Mouse (Mus musculus) large intestine, adult 2 months (tissue): ENCODE results near the gene Ch25h. TPM values are rescaled to one million over a fixed set of nuclear protein-coding genes. Genes with fewer than 3 reads are reported as not detected.

Experiments
- DNase-seq: peaks from one replicate; pipeline ENCODE4 v3.0.0-alpha.2; 2012; ENCODE audit warnings: low read depth, low spot score
- WGBS: fragments of 180-500 bp; shearing (Covaris S2); methylation state at CpG from one replicate; pipeline ENCODE4 v1.1.7; 2018; 5-methylcytosine and 5-hydroxymethylcytosine counted together
- polyA plus RNA-seq: library from polyadenylated mRNA; depleted of rRNA; stranded (reverse); fragments of >200 nt; gene quantifications from 2 replicates; pipeline ENCODE4 v1.2.3, GENCODE M21; 2012; rRNA removed

Gene Ch25h
- 4.1 and 4.6 TPM in 2 replicates for polyA plus RNA-seq

DNA sequence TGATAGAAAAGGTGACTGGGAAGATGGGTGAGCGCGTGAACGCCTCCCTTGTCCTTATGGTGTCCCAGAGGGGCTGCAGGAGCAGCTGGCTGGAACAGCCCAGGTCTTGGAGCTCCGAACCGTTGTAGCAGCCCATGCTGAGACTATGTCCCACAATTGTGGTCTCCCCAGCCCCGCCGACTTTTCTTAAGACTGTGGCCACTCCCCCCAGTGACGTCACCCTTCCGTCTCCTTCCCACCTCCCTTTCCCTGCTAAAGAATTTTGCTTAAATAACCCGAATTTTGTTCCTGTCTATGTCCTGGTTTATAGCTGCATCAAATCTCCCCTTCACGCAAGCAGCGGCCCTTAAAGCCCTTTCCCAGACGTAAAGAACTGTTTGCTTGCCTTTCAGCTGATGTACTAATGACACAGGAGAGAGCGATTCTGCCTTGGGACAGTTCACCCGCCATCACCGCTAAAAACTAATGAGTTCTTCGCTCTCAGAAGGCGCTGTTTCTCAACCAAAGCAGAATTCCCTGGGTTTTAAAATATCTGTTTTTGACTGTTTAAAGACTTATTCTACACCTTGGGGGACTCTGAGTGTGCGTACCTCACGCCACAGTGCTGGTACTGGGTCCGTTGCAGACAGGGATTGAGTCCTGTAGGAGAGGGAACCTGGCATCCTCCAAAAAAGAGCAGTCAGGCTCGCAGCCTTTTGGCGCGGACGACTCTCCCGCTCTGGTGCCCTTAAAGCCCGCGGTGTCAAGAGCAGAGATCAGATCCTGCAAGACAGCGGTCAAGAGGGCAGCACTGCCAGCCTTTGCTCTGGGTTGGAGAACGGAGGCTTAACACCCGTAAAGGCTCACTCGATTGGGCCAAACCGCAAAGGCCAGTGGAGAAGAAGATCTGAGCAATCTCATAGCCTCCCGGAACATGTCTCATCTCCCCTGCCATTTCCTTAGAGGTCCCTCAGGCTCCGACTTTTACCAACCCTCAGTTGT lies at the start of gene Ch25h:
Ch25h (minus strand) TSS at position 174 of the 981 bp plus-strand sequence.
- WGBS: 4% methylated on average over 35 of the region's 35 CpGs
- no peak for DNase-seq

- no peak for DNase-seq
- 65% methylated on average over 9 of the region's 9 CpGs for WGBS
These were observed 49.7 kb upstream of the Ch25h start for GRCm38 (mm10) chr19:34524646-34525045.

GRCm38 (mm10) chr19:34523106-34523725 lies 48.3 kb upstream of the Ch25h start:
- WGBS: 88% methylated on average over 12 of the region's 12 CpGs
- no peak for DNase-seq

- WGBS: 91% methylated on average over 1 of the region's 1 CpGs
- DNase-seq: no peak
These were observed 47.0 kb upstream of the Ch25h start for GRCm38 (mm10) chr19:34521978-34522377.

DNA sequence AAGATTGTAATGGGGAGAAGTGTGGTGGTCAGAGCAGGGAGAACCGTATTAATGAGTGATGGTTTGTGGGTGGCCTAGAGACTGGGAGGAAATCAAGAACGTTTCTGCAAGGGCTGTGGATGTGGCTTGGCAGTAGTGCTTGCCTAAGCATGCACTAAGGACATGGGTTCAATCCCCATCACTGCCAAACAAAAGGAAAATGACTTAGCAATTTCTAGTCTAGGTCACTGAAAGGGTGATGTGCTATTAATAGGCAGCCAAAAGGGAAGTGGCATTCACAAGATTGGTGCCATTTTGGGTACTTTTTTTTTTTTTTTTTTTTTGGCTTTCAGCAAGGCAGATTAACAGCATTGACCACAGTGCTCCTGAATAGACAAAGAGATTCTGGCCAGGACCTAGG lies 46.4 kb upstream of the Ch25h start:
- no peak for DNase-seq
- WGBS: 78% methylated on average over 2 of the region's 2 CpGs

DNA sequence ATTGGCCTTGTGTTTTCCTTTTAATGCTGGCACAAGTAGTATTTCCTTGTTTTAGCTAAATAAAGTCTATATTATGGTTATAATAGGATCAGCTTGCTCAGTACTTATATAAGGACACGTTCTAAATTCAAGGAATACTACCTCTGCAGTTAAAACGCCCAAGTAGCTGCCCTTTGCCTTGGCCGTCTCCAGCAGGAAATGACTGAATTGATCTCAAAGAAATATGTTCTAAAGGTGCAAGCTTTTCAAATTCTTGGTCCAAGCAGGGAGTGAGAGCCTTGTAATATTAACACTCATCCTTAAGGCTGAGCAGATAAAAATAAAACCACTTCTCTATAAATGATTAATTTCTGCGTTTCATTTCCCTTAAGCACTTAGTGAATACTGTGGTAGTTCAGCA lies 45.1 kb upstream of the Ch25h start:
- WGBS: 52% methylated on average over 4 of the region's 4 CpGs
- DNase-seq: no peak

- DNase-seq: peak; percentile 60
- WGBS: 40% methylated on average over 3 of the region's 3 CpGs
These were observed 44.7 kb upstream of the Ch25h start for GRCm38 (mm10) chr19:34519646-34520045.

- no peak for DNase-seq
- 69% methylated on average over 3 of the region's 3 CpGs for WGBS
These were observed 43.8 kb upstream of the Ch25h start for GRCm38 (mm10) chr19:34518786-34519185.

DNA sequence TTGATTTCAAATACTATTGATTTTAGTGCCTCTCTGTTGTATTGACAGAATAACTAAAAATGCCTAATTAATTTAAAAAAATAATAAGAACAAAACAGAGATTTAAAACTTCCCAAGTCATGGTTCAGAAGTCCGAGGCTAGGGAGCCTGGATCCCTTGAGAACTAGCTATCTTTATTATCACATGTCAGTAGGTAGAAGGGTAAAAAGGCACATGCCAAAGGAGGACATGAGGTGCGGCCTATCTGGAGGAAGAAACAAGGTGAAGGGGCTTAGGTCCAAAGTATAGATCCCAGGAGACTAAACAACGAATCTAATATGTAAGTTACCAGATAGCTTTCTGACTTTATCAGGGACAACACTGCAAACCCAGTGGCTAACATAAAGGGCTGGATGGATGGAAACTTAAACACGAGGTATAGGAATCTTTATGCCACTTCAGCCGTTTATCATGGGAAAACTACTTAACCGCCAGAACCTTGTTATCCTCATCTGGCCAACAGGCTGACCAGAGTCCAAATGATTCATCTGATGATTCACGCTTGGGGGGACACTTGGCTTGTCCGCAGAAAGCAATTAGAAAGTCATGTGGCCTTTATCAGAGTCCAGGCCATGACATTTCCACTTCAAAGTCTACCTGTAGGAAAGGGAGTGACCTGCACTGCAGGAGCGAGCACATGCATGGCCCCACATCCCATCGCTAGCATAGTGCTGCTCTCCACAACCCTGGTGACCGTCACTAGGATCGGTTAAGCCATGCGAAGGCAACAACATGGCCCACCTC lies 43.0 kb upstream of the Ch25h start:
- no peak for DNase-seq
- 71% methylated on average over 13 of the region's 13 CpGs for WGBS

DNA sequence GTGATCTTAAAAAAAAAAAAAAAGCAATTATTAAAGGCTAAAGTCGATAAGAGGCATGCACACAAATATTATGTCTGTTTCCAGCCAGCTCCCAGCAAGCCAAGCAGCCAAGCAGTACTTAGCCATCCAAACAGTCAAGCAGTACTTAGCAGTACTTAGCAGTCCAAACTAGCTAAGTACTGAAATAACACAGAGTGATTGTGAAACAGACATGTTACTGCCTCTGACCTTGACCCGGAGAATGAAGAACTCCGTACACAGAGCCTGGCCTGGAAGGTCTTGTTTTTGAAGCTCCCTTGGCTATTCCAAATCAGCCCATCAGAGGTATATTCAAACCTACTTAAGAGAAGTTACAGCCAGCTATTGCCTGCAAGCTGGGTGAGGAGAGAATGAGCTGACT lies 42.2 kb upstream of the Ch25h start:
- DNase-seq: no peak
- WGBS: 58% methylated on average over 3 of the region's 3 CpGs

GRCm38 (mm10) chr19:34516346-34516745 lies 41.4 kb upstream of the Ch25h start:
- no peak for DNase-seq
- 55% methylated on average over 2 of the region's 2 CpGs for WGBS

DNA sequence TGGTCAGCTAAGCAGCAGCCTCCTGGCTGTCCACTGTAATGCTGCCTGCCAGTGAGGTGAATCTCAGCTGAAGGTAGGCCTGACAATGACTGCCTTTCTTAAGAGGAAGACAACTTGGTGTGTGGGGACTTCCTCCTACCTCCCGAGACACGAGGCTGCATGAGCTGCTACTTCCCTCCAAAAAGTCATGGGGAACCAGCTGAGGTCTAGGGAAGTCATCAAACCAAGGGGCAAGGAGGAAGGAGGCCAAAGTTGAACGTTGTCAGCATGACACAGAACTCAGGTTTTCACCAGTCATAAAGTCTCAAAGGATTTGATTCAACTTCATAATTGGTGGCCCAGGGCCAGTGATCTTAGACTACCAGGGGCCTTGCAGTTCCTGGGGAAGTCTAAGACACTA lies 40.7 kb upstream of the Ch25h start:
- WGBS: 44% methylated on average over 3 of the region's 3 CpGs
- DNase-seq: no peak

GRCm38 (mm10) chr19:34511528-34511927 lies 36.6 kb upstream of the Ch25h start:
- no peak for DNase-seq
- WGBS: 53% methylated on average over 8 of the region's 8 CpGs

DNA sequence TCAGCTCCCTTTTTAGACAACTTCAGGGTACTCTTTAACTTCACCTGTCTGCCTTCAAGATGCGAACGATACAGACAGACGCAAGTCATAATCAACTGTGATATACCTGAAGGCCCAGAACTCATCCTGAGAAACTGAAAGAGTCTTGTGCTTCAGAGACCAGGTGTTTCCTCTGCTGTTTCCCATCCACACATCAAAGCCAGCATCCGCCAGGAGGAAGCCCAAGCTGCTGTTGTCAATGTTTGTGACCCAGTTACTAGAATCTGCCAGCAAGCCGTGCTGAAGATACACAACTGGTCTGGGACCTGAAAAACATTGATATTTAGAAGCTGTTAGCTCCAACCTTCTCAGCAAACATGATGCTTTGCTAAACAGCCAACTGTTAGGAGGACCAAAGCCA lies 35.8 kb upstream of the Ch25h start:
- 72% methylated on average over 5 of the region's 5 CpGs for WGBS
- no peak for DNase-seq

DNA sequence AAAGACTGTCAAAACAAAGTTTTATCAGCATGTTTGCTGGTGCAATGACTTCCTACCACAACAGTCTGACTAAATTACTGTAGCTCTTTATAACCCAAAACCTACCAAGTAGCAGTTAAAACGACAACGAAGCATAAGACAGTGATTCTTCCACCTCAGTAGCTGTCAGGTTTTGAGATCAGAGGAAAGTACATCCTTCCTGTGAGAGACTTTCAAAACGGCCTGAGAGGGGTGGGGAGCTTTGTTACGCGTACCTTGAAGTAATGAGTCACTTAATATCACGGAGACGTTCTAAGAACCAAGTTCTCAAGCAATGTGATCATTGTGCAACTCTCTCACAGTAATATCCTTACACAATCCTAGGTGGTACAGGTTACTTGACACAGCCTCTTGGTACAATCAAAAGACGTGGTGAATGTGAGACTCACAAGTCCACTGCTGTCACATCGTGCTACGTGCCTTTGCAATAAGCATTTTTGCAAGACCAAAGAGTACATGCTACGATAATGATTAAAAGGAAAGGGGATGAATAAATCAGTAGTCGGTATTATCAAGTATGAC lies 30.3 kb upstream of the Ch25h start:
- DNase-seq: no peak
- WGBS: 81% methylated on average over 12 of the region's 12 CpGs

DNA sequence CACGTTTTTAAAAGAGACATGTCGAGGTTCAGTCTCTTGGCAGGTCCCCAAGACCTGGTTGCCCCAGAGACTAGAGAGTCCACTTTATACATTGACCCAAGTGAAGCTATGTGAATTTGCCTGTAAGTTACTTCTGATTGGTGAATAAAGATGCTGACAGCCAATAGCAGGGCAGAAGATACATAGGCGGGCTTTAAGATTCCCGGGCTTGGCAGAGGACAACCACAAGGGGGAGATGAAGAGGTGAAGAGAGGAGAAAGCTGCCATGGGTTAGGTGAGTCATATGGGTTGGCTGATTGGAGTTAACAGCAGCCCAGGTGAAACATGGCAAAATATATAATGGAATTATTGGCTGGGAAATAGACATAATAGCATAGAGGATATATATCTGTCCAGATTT lies 25.8 kb upstream of the Ch25h start:
- 29% methylated on average over 4 of the region's 4 CpGs for WGBS
- peak; percentile 76 for DNase-seq

DNA sequence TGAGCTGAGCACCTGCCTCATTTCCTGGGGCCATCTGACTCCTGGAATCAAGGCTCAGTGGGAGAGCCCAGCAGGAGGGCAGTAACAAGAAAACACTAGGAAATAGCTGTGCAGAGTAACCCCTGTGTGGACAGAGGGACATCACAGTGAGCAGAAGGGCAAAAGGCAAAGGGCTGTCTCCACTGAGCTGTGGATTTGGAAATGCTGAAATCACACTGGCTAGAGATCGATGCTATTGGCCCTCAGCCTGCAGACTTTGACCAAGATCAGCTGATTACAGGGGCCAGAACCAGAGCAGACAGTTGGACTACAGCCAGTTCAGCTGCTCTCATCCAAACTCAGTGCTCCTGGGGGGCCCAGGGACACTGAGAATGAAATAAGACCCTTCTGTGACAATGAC lies 21.4 kb upstream of the Ch25h start:
- no peak for DNase-seq
- 39% methylated on average over 1 of the region's 1 CpGs for WGBS

DNA sequence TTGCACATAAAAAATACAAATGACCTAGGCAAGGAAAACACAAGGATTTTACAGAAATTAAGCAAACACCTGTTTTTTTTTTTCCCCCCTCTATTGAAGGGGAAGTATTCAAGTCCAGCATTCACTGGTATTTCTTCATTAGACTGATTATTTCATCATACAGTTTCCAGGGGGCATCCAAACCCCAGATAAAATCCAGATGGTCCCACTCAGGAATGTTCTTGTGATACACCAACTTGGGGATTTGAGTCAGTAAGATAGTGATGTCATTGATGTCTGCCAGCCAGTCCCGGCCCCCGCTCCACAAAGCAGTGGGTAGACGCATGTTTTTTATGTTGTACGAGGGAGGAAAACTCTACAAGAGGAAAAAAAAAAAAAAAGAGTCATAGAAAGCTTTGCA lies 18.9 kb upstream of the Ch25h start:
- DNase-seq: no peak
- WGBS: 87% methylated on average over 4 of the region's 4 CpGs

DNA sequence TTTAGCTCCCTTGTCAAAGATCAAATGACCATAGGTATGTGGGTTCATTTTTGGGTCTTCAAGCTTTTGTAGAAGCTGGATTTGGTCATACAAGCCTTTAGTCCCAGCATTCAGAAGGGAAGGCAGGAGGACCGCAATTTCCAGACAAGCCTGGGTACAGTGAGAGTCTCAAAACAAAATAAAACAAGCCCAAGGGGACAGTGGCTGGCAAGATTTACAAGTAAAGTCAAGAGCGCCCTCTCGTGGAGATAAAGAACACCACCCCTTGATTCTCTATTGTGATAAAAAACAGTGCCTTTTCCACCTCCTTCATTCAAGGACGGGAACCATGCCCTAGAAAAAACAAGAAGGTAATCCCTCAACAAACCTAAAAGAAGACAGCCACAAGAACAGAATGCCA lies 8.6 kb upstream of the Ch25h start:
- DNase-seq: peak; percentile 36
- WGBS: 7% methylated on average over 4 of the region's 4 CpGs
